Mouse (Mus musculus) cortical plate, adult 2 months (tissue): ENCODE data around the gene Gm44805.

Experiments
- CTCF ChIP-seq: fragments of 200-500 bp; IDR thresholded peaks from 2 replicates; pipeline ENCODE4 v1.5.1; 2011; ENCODE audit warnings: mild to moderate bottlenecking, control low read depth, low read length; ENCODE audit not compliant: insufficient read depth; ENCODE audit errors: extremely low read depth
- POLR2A ChIP-seq: fragments of 200-500 bp; IDR thresholded peaks from 2 replicates; pipeline ENCODE4 v1.6.1; 2011; ENCODE audit warnings: mild to moderate bottlenecking, low read length, control low read depth; ENCODE audit not compliant: insufficient read depth; ENCODE audit errors: extremely low read depth

GRCm38 (mm10) chr7:19688611-19689010, 7.4 kb upstream of the Gm44805 start:
- TF ChIP-seq CTCF (no peak), POLR2A (no peak)
